In genomic region chr10:114852688-114853087, GRCm38 (mm10) we compare ENCODE assay signal across 20 mouse cellular contexts. TPM values are rescaled to one million over a fixed set of nuclear protein-coding genes. Genes with fewer than 3 reads are reported as not detected.
"Had no signal": no experiment of that assay in that cellular context is flagged by ENCODE, and none has a peak within 500 bp of the region (broad histone marks: within the 10 kb centered on the region; RNA-seq: fewer than 3 reads in every experiment).

No protein-coding gene starts in this region.

- ATAC-seq: lung, postnatal 0 days; midbrain, embryonic 13.5 days; midbrain, embryonic 15.5 days had no signal

- H3K4me2 ChIP-seq: lung, embryonic 15.5 days; midbrain, embryonic 11.5 days; midbrain, embryonic 13.5 days; midbrain, embryonic 15.5 days; neural tube, embryonic 12.5 days; stomach, embryonic 15.5 days had no signal

- H3K9me3 ChIP-seq: lung, embryonic 15.5 days; midbrain, embryonic 13.5 days; midbrain, embryonic 15.5 days; neural tube, embryonic 12.5 days; stomach, embryonic 15.5 days had no signal

- H3K36me3 ChIP-seq: lung, embryonic 15.5 days; midbrain, embryonic 13.5 days; midbrain, embryonic 15.5 days; neural tube, embryonic 12.5 days; stomach, embryonic 15.5 days had no signal

- H3K9ac ChIP-seq: lung, embryonic 15.5 days; midbrain, embryonic 13.5 days; midbrain, embryonic 15.5 days; neural tube, embryonic 12.5 days; stomach, embryonic 15.5 days had no signal

- DNase-seq: lung, adult 2 months; lung, postnatal 14 days; lung, postnatal 36 days; right cerebral cortex, postnatal 14 days; thymus, adult 2 months; thymus, postnatal 36 days had no signal

- H3K27me3 ChIP-seq: lung, embryonic 15.5 days; megakaryocyte, embryonic 14.5 days; midbrain, embryonic 13.5 days; midbrain, embryonic 15.5 days; neural tube, embryonic 12.5 days; stomach, embryonic 15.5 days had no signal

- H3K4me3 ChIP-seq: lung, embryonic 15.5 days; megakaryocyte, embryonic 14.5 days; midbrain, embryonic 13.5 days; midbrain, embryonic 15.5 days; neural tube, embryonic 12.5 days; stomach, embryonic 15.5 days had no signal

- H3K4me1 ChIP-seq: lung, embryonic 15.5 days; megakaryocyte, embryonic 14.5 days; midbrain, embryonic 13.5 days; midbrain, embryonic 15.5 days; neural tube, embryonic 12.5 days; stomach, embryonic 15.5 days had no signal

- H3K27ac ChIP-seq: lung, embryonic 15.5 days; macrophage; midbrain, embryonic 13.5 days; midbrain, embryonic 15.5 days; neural tube, embryonic 12.5 days; stomach, embryonic 15.5 days; stomach, postnatal 0 days had no signal

RNA-seq across cellular contexts. Expression of gene Trhde, which starts 50.6 kb away (rescaled TPM):
- total RNA-seq: megakaryocyte progenitor cell, adult 5-6 weeks; monocyte, adult 5-6 weeks; neutrophil, adult 5-6 weeks had no signal
- polyA plus RNA-seq: lung, adult 2 months; lung, postnatal 0 days; macrophage; spleen, adult 2 months had no signal
